Mouse (Mus musculus) brain, adult 2 months (tissue): ENCODE measurements around the gene Rag1.
A peak's percentile ranks its signal among the peaks of the same experiment; 100 is the strongest.

ENCODE experiments used
- DNase-seq: peaks from one replicate; pipeline ENCODE4 v3.0.0; 2011; ENCODE audit warnings: low read depth, low spot score

Rag1 gene

DNA sequence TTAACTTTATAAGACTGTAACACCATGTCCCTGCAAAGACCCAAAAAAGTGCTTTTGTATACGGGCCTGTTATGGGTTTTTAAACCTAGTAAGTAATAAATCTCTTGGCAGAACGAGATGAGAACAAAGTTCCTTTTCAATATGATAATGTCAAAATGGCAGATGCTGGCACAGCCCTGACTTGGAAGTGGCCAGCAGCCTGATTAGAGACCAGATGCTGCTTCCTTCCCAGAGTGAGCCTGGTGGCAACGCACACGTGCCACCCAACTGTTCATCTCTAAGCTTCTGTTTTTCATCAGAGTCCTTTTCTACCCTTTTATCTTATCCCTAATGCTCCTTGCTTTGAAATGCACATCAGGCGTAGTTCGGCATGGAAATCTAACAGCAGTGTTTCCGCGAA lies 57.9 kb downstream of the Rag1 start:
- peak; percentile 39 for DNase-seq
